Mouse (Mus musculus): ENCODE data around the gene Sost. TPM values are rescaled to one million over a fixed set of nuclear protein-coding genes. Genes with fewer than 3 reads are reported as not detected.

The Sost gene
- polyA plus RNA-seq, 1 experiment: not detected

DNA sequence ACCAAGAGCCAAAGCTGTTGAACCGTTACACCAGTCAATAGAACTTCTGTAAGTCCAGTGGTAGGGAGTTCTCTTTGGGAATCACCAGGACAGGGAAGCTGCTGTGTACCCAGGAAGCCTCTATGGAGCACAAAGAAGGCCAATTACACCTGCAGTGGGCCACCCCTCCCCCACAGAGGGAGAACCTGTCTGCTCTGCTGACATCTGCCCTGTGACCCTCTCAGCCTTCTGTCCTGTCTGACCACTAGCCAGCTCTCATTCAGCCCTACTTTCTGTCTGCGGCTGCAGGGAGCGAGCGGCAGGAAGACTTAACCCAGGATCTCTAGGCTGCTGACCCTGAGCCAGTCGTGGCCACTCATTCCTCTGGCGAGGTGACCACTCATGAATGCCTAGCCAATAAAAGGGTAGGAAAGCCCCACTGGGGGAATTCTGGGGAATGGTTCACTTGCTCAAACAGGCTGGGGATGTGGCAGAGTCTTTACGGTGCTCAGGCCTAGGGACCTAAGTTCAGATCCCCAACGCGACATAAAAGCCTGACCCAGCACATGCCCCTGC is 13.9 kb upstream of the Sost start:
- Histone ChIP-seq H3K4me3 (replicated peaks; ENCODE audit: control insufficient read depth, low read depth, low read length) (no peak overlapping the region), H3K4me1 (ENCODE audit: control insufficient read depth, insufficient read depth, low read length) (peaks cover 5% of the 10 kb centered on the region), H3K27ac (ENCODE audit: control insufficient read depth, insufficient read depth, low read depth, low read length, poor library complexity) (no peak overlapping the region)
- no peak for TF ChIP-seq POLR2A (IDR thresholded peaks at IDR 0.05; ENCODE audit: borderline replicate concordance, control insufficient read depth, low read depth, low read length)
- no peak for TF ChIP-seq CTCF (IDR thresholded peaks at IDR 0.05; ENCODE audit: control insufficient read depth, insufficient read depth, low read length)
- 86% methylated on average over 9 of the region's 9 CpGs for WGBS

GRCm38 (mm10) chr11:101979140-101979539 is 12.3 kb upstream of the Sost start:
- Histone ChIP-seq H3K27ac (ENCODE audit: control insufficient read depth, insufficient read depth, low read depth, low read length, poor library complexity) (no peak overlapping the region), H3K4me1 (ENCODE audit: control insufficient read depth, insufficient read depth, low read length) (peaks cover 5% of the 10 kb centered on the region), H3K4me3 (replicated peaks; ENCODE audit: control insufficient read depth, low read depth, low read length) (no peak overlapping the region)
- TF ChIP-seq POLR2A (IDR thresholded peaks at IDR 0.05; ENCODE audit: borderline replicate concordance, control insufficient read depth, low read depth, low read length) (no peak), CTCF (IDR thresholded peaks at IDR 0.05; ENCODE audit: control insufficient read depth, insufficient read depth, low read length) (no peak)
- WGBS: 88% methylated on average over 5 of the region's 5 CpGs

- Histone ChIP-seq H3K4me3 (replicated peaks; ENCODE audit: control insufficient read depth, low read depth, low read length) (no peak overlapping the region), H3K27ac (ENCODE audit: control insufficient read depth, insufficient read depth, low read depth, low read length, poor library complexity) (no peak overlapping the region), H3K4me1 (ENCODE audit: control insufficient read depth, insufficient read depth, low read length) (peaks cover 1% of the 10 kb centered on the region)
- 83% methylated on average over 7 of the region's 7 CpGs for WGBS
- TF ChIP-seq POLR2A (IDR thresholded peaks at IDR 0.05; ENCODE audit: borderline replicate concordance, control insufficient read depth, low read depth, low read length) (no peak), CTCF (IDR thresholded peaks at IDR 0.05; ENCODE audit: control insufficient read depth, insufficient read depth, low read length) (no peak)
These were observed 10.1 kb upstream of the Sost start for GRCm38 (mm10) chr11:101976949-101977348.

DNA sequence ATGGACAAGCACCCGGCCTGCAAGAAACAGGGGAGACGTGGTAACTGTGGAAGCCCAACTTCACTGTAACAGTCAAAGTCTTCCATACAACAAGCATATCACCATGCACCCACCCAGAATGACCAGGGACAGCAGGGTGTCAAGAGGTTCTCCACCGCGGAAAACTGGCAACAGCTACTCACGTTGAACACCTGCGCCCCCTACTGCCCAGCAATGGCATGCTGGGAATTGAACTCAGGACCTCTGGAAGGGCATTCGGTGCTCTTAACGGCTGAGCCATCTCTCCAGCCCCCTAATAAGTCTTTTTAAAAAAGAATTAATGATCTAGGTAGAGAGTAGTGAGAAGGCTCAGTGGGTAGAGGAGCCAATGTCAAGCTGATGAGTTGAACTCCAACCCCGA is 8.1 kb upstream of the Sost start:
- no peak overlapping the region for H3K4me3 ChIP-seq (replicated peaks; ENCODE audit: control insufficient read depth, low read depth, low read length)
- no peak overlapping the region for H3K27ac ChIP-seq (ENCODE audit: control insufficient read depth, insufficient read depth, low read depth, low read length, poor library complexity)
- no peaks in the 10 kb centered on the region; the same call in 1 of the 2 replicates for H3K4me1 ChIP-seq (ENCODE audit: control insufficient read depth, insufficient read depth, low read length)
- TF ChIP-seq POLR2A (IDR thresholded peaks at IDR 0.05; ENCODE audit: borderline replicate concordance, control insufficient read depth, low read depth, low read length) (no peak), CTCF (IDR thresholded peaks at IDR 0.05; ENCODE audit: control insufficient read depth, insufficient read depth, low read length) (peak; percentile 50)
- 67% methylated on average over 9 of the region's 9 CpGs for WGBS

DNA sequence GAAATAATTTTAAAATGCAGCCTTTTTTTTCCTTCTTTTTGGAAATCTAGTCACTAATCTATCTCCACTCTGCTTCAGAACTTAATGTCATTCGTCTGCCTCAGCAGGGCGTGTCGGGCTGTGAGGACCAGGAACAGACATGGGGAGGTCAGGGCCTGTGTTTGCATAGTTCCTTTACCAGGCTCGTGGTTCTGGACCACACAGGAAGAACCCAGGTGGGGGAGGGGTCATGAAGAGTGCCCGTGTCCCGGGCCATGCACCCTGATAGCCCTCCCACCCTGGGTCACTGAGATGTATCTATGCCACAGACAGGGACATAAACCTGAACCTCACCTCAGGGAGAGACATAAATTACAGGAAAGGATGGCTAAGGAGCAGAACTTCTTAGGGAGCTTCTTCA is 7.4 kb upstream of the Sost start:
- Histone ChIP-seq H3K4me1 (ENCODE audit: control insufficient read depth, insufficient read depth, low read length) (no peaks in the 10 kb centered on the region; the same call in 1 of the 2 replicates), H3K4me3 (replicated peaks; ENCODE audit: control insufficient read depth, low read depth, low read length) (no peak overlapping the region), H3K27ac (ENCODE audit: control insufficient read depth, insufficient read depth, low read depth, low read length, poor library complexity) (no peak overlapping the region)
- no peak for TF ChIP-seq CTCF (IDR thresholded peaks at IDR 0.05; ENCODE audit: control insufficient read depth, insufficient read depth, low read length)
- no peak for TF ChIP-seq POLR2A (IDR thresholded peaks at IDR 0.05; ENCODE audit: borderline replicate concordance, control insufficient read depth, low read depth, low read length)
- WGBS: 54% methylated on average over 6 of the region's 6 CpGs

DNA sequence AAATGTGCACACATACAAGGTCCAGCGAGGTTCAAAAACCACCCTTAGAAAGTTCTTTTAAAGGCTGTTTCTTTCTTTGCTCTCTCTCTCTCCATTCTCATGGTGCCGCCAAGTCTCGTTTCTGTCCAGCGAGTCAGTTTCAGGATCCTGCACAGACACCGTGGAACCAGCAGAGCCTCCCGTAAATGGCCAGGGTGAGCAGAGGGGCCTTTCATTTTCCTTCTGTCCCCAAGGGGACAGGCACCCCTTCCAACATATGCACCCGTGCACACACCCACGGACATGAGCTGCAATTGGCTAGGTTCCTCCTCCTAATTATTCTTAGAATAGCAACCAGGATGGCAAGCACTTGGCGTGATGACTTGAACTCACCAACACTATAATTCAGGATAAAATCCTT is 6.7 kb upstream of the Sost start:
- H3K27ac ChIP-seq (ENCODE audit: control insufficient read depth, insufficient read depth, low read depth, low read length, poor library complexity): no peak overlapping the region
- WGBS: 82% methylated on average over 9 of the region's 9 CpGs
- TF ChIP-seq CTCF (IDR thresholded peaks at IDR 0.05; ENCODE audit: control insufficient read depth, insufficient read depth, low read length) (no peak), POLR2A (IDR thresholded peaks at IDR 0.05; ENCODE audit: borderline replicate concordance, control insufficient read depth, low read depth, low read length) (no peak)
- no peaks in the 10 kb centered on the region; the same call in 1 of the 2 replicates for H3K4me1 ChIP-seq (ENCODE audit: control insufficient read depth, insufficient read depth, low read length)
- no peak overlapping the region for H3K4me3 ChIP-seq (replicated peaks; ENCODE audit: control insufficient read depth, low read depth, low read length)

- H3K27ac ChIP-seq (ENCODE audit: control insufficient read depth, insufficient read depth, low read depth, low read length, poor library complexity): no peak overlapping the region
- 77% methylated on average over 5 of the region's 5 CpGs for WGBS
- no peaks in the 10 kb centered on the region; the same call in 1 of the 2 replicates for H3K4me1 ChIP-seq (ENCODE audit: control insufficient read depth, insufficient read depth, low read length)
- TF ChIP-seq CTCF (IDR thresholded peaks at IDR 0.05; ENCODE audit: control insufficient read depth, insufficient read depth, low read length) (no peak), POLR2A (IDR thresholded peaks at IDR 0.05; ENCODE audit: borderline replicate concordance, control insufficient read depth, low read depth, low read length) (no peak)
- no peak overlapping the region for H3K4me3 ChIP-seq (replicated peaks; ENCODE audit: control insufficient read depth, low read depth, low read length)
These were observed 5.8 kb upstream of the Sost start for GRCm38 (mm10) chr11:101972651-101973050.

DNA sequence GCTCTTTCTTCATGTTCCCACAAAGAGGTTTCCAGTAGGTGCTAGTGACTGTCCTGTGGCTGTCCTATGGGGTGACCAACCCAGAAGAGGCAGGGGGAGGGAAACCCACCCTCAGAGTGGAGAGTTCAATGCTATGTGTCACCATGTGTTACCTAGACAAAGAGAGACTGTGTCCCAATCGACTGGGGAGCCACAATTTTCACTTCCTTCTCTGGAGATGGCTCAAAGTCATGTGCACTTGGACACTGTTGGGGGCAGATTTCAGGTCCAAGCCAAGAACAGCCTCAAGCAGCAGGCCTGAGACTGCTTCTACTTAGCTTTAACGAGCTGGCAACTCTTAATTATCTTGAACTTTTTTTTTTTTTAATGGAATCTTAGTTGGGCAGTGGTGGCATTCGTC is 5.3 kb upstream of the Sost start:
- TF ChIP-seq CTCF (IDR thresholded peaks at IDR 0.05; ENCODE audit: control insufficient read depth, insufficient read depth, low read length) (no peak), POLR2A (IDR thresholded peaks at IDR 0.05; ENCODE audit: borderline replicate concordance, control insufficient read depth, low read depth, low read length) (no peak)
- Histone ChIP-seq H3K4me3 (replicated peaks; ENCODE audit: control insufficient read depth, low read depth, low read length) (no peak overlapping the region), H3K4me1 (ENCODE audit: control insufficient read depth, insufficient read depth, low read length) (no peaks in the 10 kb centered on the region; the same call in 1 of the 2 replicates), H3K27ac (ENCODE audit: control insufficient read depth, insufficient read depth, low read depth, low read length, poor library complexity) (no peak overlapping the region)
- 44% methylated on average over 3 of the region's 3 CpGs for WGBS

DNA sequence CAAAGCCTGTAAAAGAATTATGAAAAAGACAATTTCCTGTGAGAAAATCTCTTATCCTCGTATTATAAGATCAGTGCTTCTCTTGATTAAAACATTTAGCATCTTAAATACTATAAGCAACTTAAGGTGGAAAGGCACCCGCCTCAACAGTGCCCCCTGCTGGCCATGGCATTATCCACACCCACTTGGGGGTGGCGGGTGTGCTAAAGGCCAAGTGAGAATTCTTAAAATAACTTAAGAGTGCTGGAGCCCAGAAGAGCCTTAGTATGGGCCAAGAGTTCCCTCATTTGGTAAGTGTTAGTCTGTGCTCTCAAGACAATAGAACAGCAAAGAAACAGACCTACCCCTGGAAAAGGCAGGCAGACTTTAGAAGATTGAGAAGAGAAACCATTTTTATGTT is 4.6 kb upstream of the Sost start:
- H3K27ac ChIP-seq (ENCODE audit: control insufficient read depth, insufficient read depth, low read depth, low read length, poor library complexity): no peak overlapping the region
- H3K4me3 ChIP-seq (replicated peaks; ENCODE audit: control insufficient read depth, low read depth, low read length): no peak overlapping the region
- WGBS: 32% methylated on average over 3 of the region's 3 CpGs
- no peaks in the 10 kb centered on the region for H3K4me1 ChIP-seq (ENCODE audit: control insufficient read depth, insufficient read depth, low read length)
- TF ChIP-seq POLR2A (IDR thresholded peaks at IDR 0.05; ENCODE audit: borderline replicate concordance, control insufficient read depth, low read depth, low read length) (no peak), CTCF (IDR thresholded peaks at IDR 0.05; ENCODE audit: control insufficient read depth, insufficient read depth, low read length) (peak; percentile 70)
